Mouse (Mus musculus): ENCODE data around the gene Ybey. TPM values are rescaled to one million over a fixed set of nuclear protein-coding genes. Genes with fewer than 3 reads are reported as not detected.

Gene Ybey
- polyA plus RNA-seq (2017; shearing (Covaris generic)), result 1 to 10 TPM; 3.4 to 9.9 TPM

DNA sequence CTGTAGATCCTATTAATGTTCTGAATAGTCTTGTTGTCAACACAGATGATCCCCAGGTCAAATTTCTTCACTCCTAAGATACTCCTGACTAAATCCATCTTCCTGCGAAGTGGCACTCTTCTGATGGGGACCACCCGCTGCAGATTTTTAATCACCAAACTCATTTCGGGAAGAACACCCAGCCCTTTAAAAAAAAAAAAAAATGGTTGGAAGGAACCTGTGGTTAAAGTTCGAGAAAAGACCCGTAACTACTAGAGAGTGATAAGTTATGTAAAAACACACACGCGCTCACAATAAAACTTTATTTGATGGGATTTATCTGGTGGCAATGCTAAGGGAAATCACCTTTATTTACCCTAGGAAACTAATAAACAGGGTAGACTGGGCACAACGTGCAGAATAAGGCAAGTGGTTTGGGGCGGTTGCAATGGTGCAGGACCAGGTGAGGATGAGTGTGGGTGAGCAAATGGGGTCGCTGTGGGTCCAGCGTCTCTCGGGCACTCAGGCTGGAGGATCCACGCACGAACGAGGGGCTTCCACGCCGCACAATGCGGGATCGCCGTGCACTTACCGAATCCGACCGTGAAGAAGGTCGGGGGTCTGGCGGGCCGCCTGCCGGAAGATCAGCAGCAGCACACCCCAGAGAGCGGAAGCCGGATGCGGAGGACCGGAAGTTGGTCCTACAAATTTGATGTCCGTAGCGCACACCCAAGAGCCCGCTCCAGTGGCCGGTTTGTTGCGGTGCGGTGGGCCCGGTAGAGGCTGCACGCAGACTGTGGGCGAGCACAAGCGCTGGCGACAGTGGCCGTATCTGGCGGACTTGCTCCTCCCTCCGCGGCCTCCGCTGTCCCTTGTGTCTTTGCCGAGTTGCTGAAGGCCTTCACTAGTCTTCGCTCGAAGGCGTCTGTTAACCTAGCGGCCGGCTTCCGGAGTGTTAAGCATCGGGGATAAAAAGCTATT, at the start of gene Ybey, which contains the start of gene Mcm3ap:
Ybey (minus strand) TSS at position 912 of the 960 bp plus-strand sequence.
Mcm3ap (plus strand) TSS at position 725 of the 960 bp plus-strand sequence.

DNA sequence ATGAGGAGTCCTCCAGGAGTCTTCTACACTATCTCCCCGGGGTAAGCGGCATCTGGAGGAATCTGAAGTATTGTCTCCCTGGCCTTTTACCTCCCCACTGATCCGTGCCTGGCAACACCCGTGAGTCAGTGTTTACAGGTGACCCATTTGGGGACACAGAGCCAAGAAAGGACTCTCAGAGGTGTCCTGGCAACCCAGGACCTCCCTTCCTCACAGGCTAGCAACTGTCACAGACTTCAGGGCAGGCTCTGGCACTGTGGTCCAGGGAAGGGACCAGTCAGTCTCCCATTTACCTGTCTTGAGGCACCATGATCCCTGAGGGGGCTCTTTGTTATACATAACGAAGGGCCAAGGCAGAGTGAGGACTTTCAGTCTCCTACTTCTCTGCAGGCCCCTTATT, 20.1 kb downstream of the Ybey start, which contains the start of gene 2610028H24Rik:
2610028H24Rik (plus strand) TSS at position 231 of the 400 bp plus-strand sequence.

DNA sequence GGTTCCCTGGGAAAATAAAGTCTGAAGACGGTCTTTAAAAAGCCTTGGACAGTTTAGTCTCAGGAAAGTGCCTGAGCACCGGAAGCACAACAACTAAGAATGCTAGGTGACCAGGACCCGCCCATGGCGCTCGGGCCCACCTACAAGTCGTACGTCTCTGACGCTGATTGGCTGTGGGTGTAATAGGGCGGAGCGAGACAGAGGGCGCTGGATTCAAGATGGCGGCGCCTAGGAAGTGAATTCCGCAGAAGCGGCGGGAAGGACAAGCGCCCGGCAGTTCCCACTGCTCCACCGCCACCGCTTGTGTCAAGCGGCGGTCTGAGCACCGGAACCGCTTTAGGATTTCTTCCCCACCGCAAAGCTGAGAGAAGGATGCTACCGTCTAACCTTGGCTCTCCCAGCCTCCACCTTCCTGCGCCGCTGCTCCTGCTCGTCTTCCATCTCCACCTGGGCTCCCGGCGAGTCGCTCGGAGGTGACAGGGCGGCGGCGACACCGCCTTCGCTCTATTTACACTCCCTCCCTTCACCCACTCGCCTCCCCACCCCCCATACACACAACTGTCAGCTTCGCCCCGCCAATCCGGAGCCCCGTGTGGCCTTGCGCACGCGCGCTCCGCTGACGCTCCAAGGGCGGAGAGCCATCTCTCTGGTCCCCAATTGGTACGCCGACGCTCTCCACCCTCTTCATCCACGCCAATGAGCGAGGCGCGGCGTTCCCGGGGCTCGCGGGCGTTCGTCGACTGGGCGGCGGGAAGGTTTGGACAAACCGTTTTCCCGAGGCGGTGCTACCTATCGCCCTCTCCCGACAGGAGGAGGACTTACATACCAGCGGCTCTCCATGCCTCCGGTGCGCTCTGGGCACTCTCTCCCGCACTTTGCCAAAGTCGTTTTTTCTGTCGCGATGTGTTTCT, 26.5 kb downstream of the Ybey start, which contains the start of gene Pcnt:
Pcnt (minus strand) TSS at position 609 of the 911 bp plus-strand sequence.

DNA sequence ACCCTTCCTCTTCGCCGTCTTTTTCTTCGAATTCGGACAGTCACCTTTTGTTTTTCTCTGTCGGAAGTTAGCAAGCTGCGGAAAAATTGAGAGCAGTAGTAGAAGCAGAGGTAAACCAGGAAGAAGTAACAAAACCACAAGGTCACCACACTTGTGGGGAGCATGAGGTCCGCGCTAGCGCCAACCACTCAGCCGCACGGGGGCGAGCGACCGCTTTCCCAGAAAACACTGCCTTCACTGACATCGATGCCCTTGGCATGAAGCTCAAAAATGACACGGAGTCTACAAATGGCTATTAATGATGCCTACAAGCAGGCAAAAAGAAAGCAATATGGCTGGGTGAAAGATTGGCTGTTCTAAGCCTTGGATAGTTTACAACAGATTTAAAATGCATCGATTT, 28.6 kb downstream of the Ybey start, which contains the start of gene AC141477.1:
AC141477.1 (minus strand) TSS at position 164 of the 400 bp plus-strand sequence.

Other genes starting within 250 kb of the Ybey start
- gene Prmt2, start 231.2 kb downstream of the Ybey start, polyA plus RNA-seq (2017; shearing (Covaris generic)), result 10 to 100 TPM; 29.4 to 29.9 TPM
- gene S100b, start 215.3 kb downstream of the Ybey start, polyA plus RNA-seq (2017; shearing (Covaris generic)), result 1 to 10 TPM in 1 of 2 experiments, under 1 TPM in 1; 0.20 to 1.0 TPM
- gene Dip2a, start 123.8 kb downstream of the Ybey start, polyA plus RNA-seq (2017; shearing (Covaris generic)), result 1 to 10 TPM; 7.4 to 9.8 TPM
- gene AC141477.1, start 28.7 kb downstream of the Ybey start, polyA plus RNA-seq (2017; shearing (Covaris generic)), result 10 to 100 TPM in 1 of 2 experiments, 1 to 10 TPM in 1; 8.4 to 19.2 TPM
- gene Pcnt, start 26.3 kb downstream of the Ybey start, polyA plus RNA-seq (2017; shearing (Covaris generic)), result 10 to 100 TPM; 16.0 to 21.4 TPM
- gene 2610028H24Rik, start 20.0 kb downstream of the Ybey start, polyA plus RNA-seq (2017; shearing (Covaris generic)), result under 1 TPM; 0.13 to 0.62 TPM
- gene Mcm3ap, start 187 bp downstream of the Ybey start, polyA plus RNA-seq (2017; shearing (Covaris generic)), result 10 to 100 TPM; 64.5 to 72.9 TPM
- gene Lss, start 62.5 kb upstream of the Ybey start, polyA plus RNA-seq (2017; shearing (Covaris generic)), result 10 to 100 TPM; 10.6 to 22.3 TPM
- gene Spatc1l, start 93.2 kb upstream of the Ybey start, polyA plus RNA-seq (2017; shearing (Covaris generic)), result under 1 TPM; 0.31 to 0.77 TPM
- gene Ftcd, start 106.5 kb upstream of the Ybey start, polyA plus RNA-seq (2017; shearing (Covaris generic)), result under 1 TPM in 1 of 2 experiments, not detected in 1; 0.15 TPM
- under 1 TPM; 0.16 to 0.23 TPM for gene Col6a2, start 154.5 kb upstream of the Ybey start, polyA plus RNA-seq (2017; shearing (Covaris generic))